Mouse (Mus musculus) hindbrain, embryonic 14.5 days (tissue): ENCODE data around the gene Atp6v0d1. TPM values are rescaled to one million over a fixed set of nuclear protein-coding genes. Genes with fewer than 3 reads are reported as not detected.
A peak's percentile ranks its signal among the peaks of the same experiment; 100 is the strongest.

Experiments
- ATAC-seq: fragments of 200-750 bp; cut with Nextera tagmentation; 2 replicates; pipeline ENCODE4 v1.8.0; 2017; ENCODE audit warnings: moderate number of reproducible peaks, mild to moderate bottlenecking, moderate TSS enrichment, moderate library complexity; ENCODE audit not compliant: low FRiP score
- DNase-seq: peaks from one replicate; pipeline ENCODE4 v3.0.0-alpha.2; 2015; ENCODE audit warnings: low spot score
- H3K27ac ChIP-seq: fragments of 300-500 bp; sonication (generic); 2 replicates; pipeline ENCODE4 v1.5.1; 2014; ENCODE audit warnings: mild to moderate bottlenecking, moderate library complexity
- H3K27me3 ChIP-seq: fragments of 300-500 bp; sonication (generic); 2 replicates; pipeline ENCODE4 v1.6.1; 2014; ENCODE audit warnings: mild to moderate bottlenecking, low read length, mixed read lengths; ENCODE audit not compliant: control insufficient read depth, insufficient read depth
- H3K36me3 ChIP-seq: fragments of 300-500 bp; sonication (generic); replicated peaks from 2 replicates; pipeline ENCODE4 v1.6.1; 2014; ENCODE audit not compliant: control insufficient read depth, insufficient read depth
- H3K4me1 ChIP-seq: fragments of 300-500 bp; sonication (generic); replicated peaks from 2 replicates; pipeline ENCODE4 v1.6.1; 2014; ENCODE audit warnings: antibody characterized with exemption, low read length, mixed read lengths; ENCODE audit not compliant: control insufficient read depth, insufficient read depth
- H3K4me2 ChIP-seq: fragments of 300-500 bp; sonication (generic); replicated peaks from 2 replicates; pipeline ENCODE4 v1.6.1; 2014; ENCODE audit warnings: mild to moderate bottlenecking, moderate library complexity
- H3K4me3 ChIP-seq: fragments of 300-500 bp; sonication (generic); replicated peaks from 2 replicates; pipeline ENCODE4 v1.5.1; 2014; ENCODE audit warnings: mild to moderate bottlenecking, low read length
- H3K9ac ChIP-seq: fragments of 300-500 bp; sonication (generic); 2 replicates; pipeline ENCODE4 v1.6.1; 2014
- H3K9me3 ChIP-seq: fragments of 300-500 bp; sonication (generic); 2 replicates; pipeline ENCODE4 v1.6.1; 2016; ENCODE audit warnings: low read length; ENCODE audit not compliant: control insufficient read depth
- WGBS: fragments of 180-500 bp; shearing (Covaris S2); extraction: QIAGEN DNeasy Blood & Tissue Kit; methylation state at CpG from one replicate; pipeline ENCODE4 v1.1.7; 2014; 5-methylcytosine and 5-hydroxymethylcytosine counted together
- polyA plus RNA-seq: library from polyadenylated mRNA; unstranded; fragments of >200 nt; fragmentation: Nextera tagmentation; extraction: Ambion mirVana; gene quantifications from 2 replicates; pipeline ENCODE4 v1.2.1, GENCODE M21; 2014

Gene Atp6v0d1
- 231 and 245 TPM in 2 replicates for polyA plus RNA-seq

GRCm38 (mm10) chr8:105565952-105566702 is at the start of gene Atp6v0d1:
Atp6v0d1 (minus strand) TSS chr8:105566047.
- ATAC-seq (peak; percentile 98), DNase-seq (peak; percentile 99)
- H3K27ac ChIP-seq: peak within 1 kb of the TSS; percentile 88
- H3K9me3 ChIP-seq: no peaks in the 10 kb centered on the region
- H3K4me2 ChIP-seq: peak within 1 kb of the TSS; percentile 96
- H3K36me3 ChIP-seq: peaks cover 11% of the 10 kb centered on the region; the same call in 1 of the 2 replicates
- H3K27me3 ChIP-seq: no peaks in the 10 kb centered on the region
- WGBS: 4% methylated on average over 52 of the region's 53 CpGs
- peaks cover 28% of the 10 kb centered on the region for H3K4me1 ChIP-seq
- H3K4me3 ChIP-seq: peak within 1 kb of the TSS; percentile 88
- peak within 1 kb of the TSS; percentile 90 for H3K9ac ChIP-seq

DNA sequence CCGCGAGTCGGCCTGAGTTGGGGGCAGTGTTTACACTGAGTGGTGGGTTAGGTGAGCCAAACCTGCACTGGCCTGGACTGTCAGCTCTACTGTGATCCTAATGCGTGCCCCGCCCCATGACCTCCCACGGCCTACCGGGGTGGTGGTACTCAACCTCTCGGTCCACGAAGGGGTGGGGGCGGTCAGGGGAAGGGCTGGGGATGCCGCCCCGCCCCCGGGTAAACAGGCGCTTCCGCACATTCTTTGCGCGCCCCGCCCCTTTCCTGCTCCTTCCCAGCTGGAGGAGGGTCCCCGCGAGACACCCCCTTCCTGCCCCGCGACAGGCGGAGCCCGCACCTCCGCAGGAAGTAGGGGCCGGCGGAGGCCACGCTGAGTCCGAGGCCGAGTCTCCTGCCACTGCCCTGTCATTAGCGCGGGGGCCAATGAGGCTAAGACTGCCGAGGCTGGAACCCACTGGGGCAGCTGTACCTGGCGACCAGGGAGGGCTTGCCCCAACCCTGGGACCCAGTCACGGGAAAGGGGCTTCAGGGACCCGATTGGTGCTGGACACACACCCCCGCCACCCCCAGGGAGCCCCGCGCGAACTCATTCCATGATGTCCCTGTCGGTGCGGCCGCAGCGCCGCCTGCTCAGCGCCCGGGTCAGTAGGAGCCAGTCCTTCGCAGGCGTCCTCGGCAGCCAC is 48.1 kb upstream of the Atp6v0d1 start:
- Histone ChIP-seq H3K4me1 (peaks cover 15% of the 10 kb centered on the region), H3K27ac (no peak overlapping the region), H3K4me2 (peak overlapping the region; percentile 71), H3K9me3 (no peaks in the 10 kb centered on the region), H3K9ac (peak overlapping the region; percentile 47), H3K36me3 (peaks cover 43% of the 10 kb centered on the region), H3K27me3 (peaks cover 27% of the 10 kb centered on the region), H3K4me3 (peak overlapping the region; percentile 36)
- ATAC-seq (peak; percentile 35; the same call in 1 of the 2 replicates), DNase-seq (no peak)
- WGBS: 1% methylated on average over 50 of the region's 50 CpGs

DNA sequence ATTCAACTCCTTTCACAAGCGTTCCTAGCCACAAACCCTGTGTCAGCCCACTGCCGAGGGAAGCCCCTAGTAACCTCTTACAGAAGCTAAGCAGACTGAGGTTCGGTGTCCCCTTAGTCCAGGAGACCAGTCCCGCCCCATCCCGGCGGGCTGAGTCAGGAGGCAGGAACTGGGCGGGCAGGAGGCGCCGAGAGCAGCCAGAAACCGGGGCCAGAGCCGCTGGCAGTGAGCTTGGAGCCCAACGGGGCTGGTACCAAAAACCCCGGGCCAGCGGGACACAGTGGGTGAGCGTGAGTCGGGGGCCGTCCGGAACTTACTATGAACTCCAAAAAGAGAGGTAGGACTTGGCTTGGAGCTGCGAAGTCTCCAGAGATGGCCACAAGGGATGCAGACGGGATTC is 47.2 kb upstream of the Atp6v0d1 start:
- peaks cover 34% of the 10 kb centered on the region for H3K36me3 ChIP-seq
- no peak for DNase-seq
- ATAC-seq: no peak
- H3K9me3 ChIP-seq: no peaks in the 10 kb centered on the region
- H3K27ac ChIP-seq: no peak overlapping the region
- H3K4me1 ChIP-seq: peaks cover 15% of the 10 kb centered on the region
- WGBS: 2% methylated on average over 20 of the region's 20 CpGs
- H3K9ac ChIP-seq: peak overlapping the region; percentile 24; the same call in 1 of the 2 replicates
- H3K4me2 ChIP-seq: peak overlapping the region; percentile 71
- H3K27me3 ChIP-seq: peaks cover 27% of the 10 kb centered on the region
- H3K4me3 ChIP-seq: peak overlapping the region; percentile 9; the same call in 1 of the 2 replicates

DNA sequence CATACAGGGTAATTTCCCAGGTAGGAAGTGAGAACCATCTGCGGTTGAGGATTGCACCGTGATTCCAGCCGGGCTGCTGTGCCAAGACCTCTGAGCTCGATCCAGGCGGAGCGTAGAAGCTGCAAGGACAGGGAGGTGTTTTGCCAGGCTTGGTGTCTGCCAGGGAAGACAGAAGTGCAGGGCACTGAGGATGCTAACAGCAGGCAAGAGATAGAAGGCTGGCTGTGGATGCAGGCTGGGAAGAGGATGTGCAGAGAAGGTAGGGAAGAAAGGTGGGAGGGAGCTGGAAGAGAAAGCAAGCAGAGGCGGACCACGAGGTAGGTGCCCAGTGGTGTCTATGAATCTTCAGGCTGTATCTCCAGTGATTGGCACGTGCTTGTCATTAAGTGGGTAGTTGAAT is 46.0 kb upstream of the Atp6v0d1 start:
- H3K27ac ChIP-seq: no peak overlapping the region
- H3K4me2 ChIP-seq: no peak overlapping the region
- no peak overlapping the region for H3K9ac ChIP-seq
- H3K27me3 ChIP-seq: peaks cover 27% of the 10 kb centered on the region
- no peak overlapping the region for H3K4me3 ChIP-seq
- no peaks in the 10 kb centered on the region for H3K9me3 ChIP-seq
- H3K4me1 ChIP-seq: peaks cover 25% of the 10 kb centered on the region
- WGBS: 89% methylated on average over 9 of the region's 9 CpGs
- DNase-seq (no peak), ATAC-seq (no peak)
- H3K36me3 ChIP-seq: peaks cover 22% of the 10 kb centered on the region

DNA sequence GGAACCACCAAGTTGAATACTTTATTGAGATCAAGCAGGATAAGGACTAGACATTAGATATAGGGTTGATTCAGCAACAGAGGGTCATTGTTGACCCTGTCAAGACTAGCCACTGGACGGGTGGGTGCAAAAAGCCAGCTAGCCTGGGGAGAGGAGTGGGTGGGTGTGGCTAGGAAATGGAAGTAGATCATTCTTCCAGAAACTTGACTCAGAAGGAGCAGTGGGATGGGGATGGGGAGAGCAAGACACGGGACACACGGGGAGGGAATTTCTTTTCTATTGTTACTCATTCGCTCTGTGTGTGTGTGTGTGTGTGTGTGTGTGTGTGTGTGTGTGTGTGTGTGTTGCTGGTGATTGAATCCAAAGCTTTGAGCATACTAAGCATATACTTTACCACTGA is 43.9 kb upstream of the Atp6v0d1 start:
- Histone ChIP-seq H3K36me3 (peaks cover under 1% of the 10 kb centered on the region; the same call in 1 of the 2 replicates), H3K27ac (no peak overlapping the region), H3K9me3 (no peaks in the 10 kb centered on the region), H3K4me2 (no peak overlapping the region), H3K4me1 (peaks cover 27% of the 10 kb centered on the region), H3K9ac (no peak overlapping the region), H3K27me3 (peaks cover 25% of the 10 kb centered on the region), H3K4me3 (no peak overlapping the region)
- DNase-seq (no peak), ATAC-seq (no peak)
- 72% methylated on average over 4 of the region's 4 CpGs for WGBS

- DNase-seq (no peak), ATAC-seq (no peak)
- Histone ChIP-seq H3K27me3 (peaks cover 21% of the 10 kb centered on the region), H3K4me2 (no peak overlapping the region), H3K27ac (no peak overlapping the region), H3K4me1 (peaks cover 29% of the 10 kb centered on the region), H3K9ac (no peak overlapping the region), H3K9me3 (no peaks in the 10 kb centered on the region), H3K36me3 (no peaks in the 10 kb centered on the region), H3K4me3 (no peak overlapping the region)
- 80% methylated on average over 2 of the region's 2 CpGs for WGBS
These were observed 43.5 kb upstream of the Atp6v0d1 start for GRCm38 (mm10) chr8:105609355-105609754.

GRCm38 (mm10) chr8:105607684-105608083 is 41.8 kb upstream of the Atp6v0d1 start:
- Histone ChIP-seq H3K27me3 (peaks cover 12% of the 10 kb centered on the region), H3K36me3 (no peaks in the 10 kb centered on the region), H3K4me2 (peak overlapping the region; percentile 92), H3K27ac (no peak overlapping the region), H3K4me3 (no peak overlapping the region), H3K4me1 (peaks cover 19% of the 10 kb centered on the region), H3K9ac (no peak overlapping the region), H3K9me3 (no peaks in the 10 kb centered on the region)
- WGBS: 28% methylated on average over 4 of the region's 4 CpGs
- no peak for ATAC-seq
- no peak for DNase-seq

DNA sequence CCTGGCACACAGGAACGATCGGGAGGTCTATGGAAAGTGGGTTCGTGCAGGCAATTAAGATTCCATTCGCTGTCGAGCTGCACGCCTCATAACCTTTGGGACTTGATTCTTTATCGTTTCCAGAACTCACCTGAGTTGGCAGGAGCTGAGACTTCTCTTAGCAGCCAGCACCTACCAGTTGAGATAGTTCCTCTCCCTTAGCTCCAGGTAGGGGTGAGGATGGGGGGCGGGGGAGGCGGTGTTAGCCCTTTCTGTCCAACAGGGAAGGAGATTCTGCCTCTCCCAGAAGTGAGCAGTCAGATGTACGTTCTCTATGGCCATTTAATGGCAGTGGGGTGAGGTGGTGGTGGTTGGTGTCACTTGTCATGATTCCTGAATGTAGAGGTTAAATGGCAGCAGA is 41.2 kb upstream of the Atp6v0d1 start:
- 8% methylated on average over 10 of the region's 10 CpGs for WGBS
- peak overlapping the region; percentile 92 for H3K4me2 ChIP-seq
- no peaks in the 10 kb centered on the region for H3K36me3 ChIP-seq
- peak overlapping the region; percentile 84 for H3K9ac ChIP-seq
- ATAC-seq (no peak), DNase-seq (no peak)
- H3K4me1 ChIP-seq: peaks cover 19% of the 10 kb centered on the region
- peak overlapping the region; percentile 66 for H3K4me3 ChIP-seq
- H3K27me3 ChIP-seq: peaks cover 6% of the 10 kb centered on the region
- peak overlapping the region; percentile 87; the same call in 1 of the 2 replicates for H3K27ac ChIP-seq
- H3K9me3 ChIP-seq: no peaks in the 10 kb centered on the region
